In genomic region chr1:35212111-35212891, GRCm38 (mm10) we compare ENCODE assay signal across 15 mouse cellular contexts.
DNase-seq lines count a peak whose midpoint lies in the region; ATAC-seq and TF ChIP-seq lines count a peak whose summit lies in the region.
"Had no signal": no experiment of that assay in that cellular context is flagged by ENCODE, and none has a peak within 500 bp of the region (broad histone marks: within the 10 kb centered on the region; RNA-seq: fewer than 3 reads in every experiment).

No protein-coding gene starts in this region.

- H3K4me1 ChIP-seq in hindbrain, embryonic 13.5 days (replicated peaks), result peaks cover 10% of the 10 kb centered on the region; the same call in 1 of the 2 replicates
- no peaks in the 10 kb centered on the region for H3K4me1 ChIP-seq in hindbrain, embryonic 11.5 days (replicated peaks; ENCODE audit: control insufficient read depth, insufficient read depth, low read length)
- H3K4me1 ChIP-seq in hindbrain, postnatal 0 days (ENCODE audit: insufficient read depth, low read length), result no peaks in the 10 kb centered on the region
- H3K4me1 ChIP-seq: embryonic facial prominence, embryonic 10.5 days; limb, embryonic 15.5 days had no signal

- no peak overlapping the region for H3K9ac ChIP-seq in hindbrain, embryonic 13.5 days
- no peak overlapping the region for H3K9ac ChIP-seq in hindbrain, embryonic 11.5 days (ENCODE audit: low read depth, low read length)
- H3K9ac ChIP-seq in hindbrain, postnatal 0 days (replicated peaks; ENCODE audit: low read length), result no peak overlapping the region
- H3K9ac ChIP-seq: limb, embryonic 15.5 days; liver, postnatal 0 days had no signal

- TF ChIP-seq CTCF in hindbrain, postnatal 0 days (IDR thresholded peaks at IDR 0.05; ENCODE audit: low read depth), result no peak

- H3K27ac ChIP-seq in hindbrain, embryonic 13.5 days, result no peak overlapping the region
- H3K27ac ChIP-seq in hindbrain, embryonic 11.5 days (ENCODE audit: low read depth, low read length), result no peak overlapping the region
- H3K27ac ChIP-seq in hindbrain, postnatal 0 days, result peak overlapping the region; percentile 60; the same call in 1 of the 2 replicates
- H3K27ac ChIP-seq: embryonic facial prominence, embryonic 10.5 days; limb, embryonic 15.5 days; stomach, postnatal 0 days had no signal

- H3K27me3 ChIP-seq in hindbrain, embryonic 13.5 days, result no peaks in the 10 kb centered on the region
- H3K27me3 ChIP-seq in hindbrain, embryonic 11.5 days (ENCODE audit: control insufficient read depth, insufficient read depth, low read length), result no peaks in the 10 kb centered on the region
- H3K27me3 ChIP-seq in hindbrain, postnatal 0 days (ENCODE audit: insufficient read depth, low read length), result no peaks in the 10 kb centered on the region
- H3K27me3 ChIP-seq: limb, embryonic 15.5 days had no signal

- no peak overlapping the region for H3K4me3 ChIP-seq in hindbrain, embryonic 13.5 days
- H3K4me3 ChIP-seq in hindbrain, embryonic 11.5 days (ENCODE audit: low read depth, low read length), result no peak overlapping the region
- H3K4me3 ChIP-seq in hindbrain, postnatal 0 days (ENCODE audit: low read length), result no peak overlapping the region
- H3K4me3 ChIP-seq: embryonic facial prominence, embryonic 10.5 days; limb, embryonic 15.5 days had no signal

- no peaks in the 10 kb centered on the region for H3K9me3 ChIP-seq in hindbrain, embryonic 13.5 days
- H3K9me3 ChIP-seq in hindbrain, embryonic 11.5 days (ENCODE audit: control insufficient read depth, low read length), result no peaks in the 10 kb centered on the region
- no peaks in the 10 kb centered on the region for H3K9me3 ChIP-seq in hindbrain, postnatal 0 days (ENCODE audit: low read length)
- H3K9me3 ChIP-seq: embryonic facial prominence, embryonic 10.5 days; limb, embryonic 15.5 days had no signal

- peak; percentile 79 for ATAC-seq in hindbrain, embryonic 13.5 days (ENCODE audit: low FRiP score)
- no peak for ATAC-seq in hindbrain, embryonic 11.5 days (ENCODE audit: low FRiP score)
- ATAC-seq in hindbrain, postnatal 0 days, result peak; percentile 91
- ATAC-seq: liver, postnatal 0 days had no signal

- WGBS in hindbrain, embryonic 13.5 days, result 63% methylated on average over 13 of the region's 13 CpGs
- 81% methylated on average over 13 of the region's 13 CpGs for WGBS in hindbrain, embryonic 11.5 days
- 49% methylated on average over 13 of the region's 13 CpGs for WGBS in hindbrain, postnatal 0 days

- H3K4me2 ChIP-seq in hindbrain, embryonic 13.5 days, result no peak overlapping the region
- no peak overlapping the region for H3K4me2 ChIP-seq in hindbrain, embryonic 11.5 days (replicated peaks; ENCODE audit: low read depth, low read length)
- no peak overlapping the region for H3K4me2 ChIP-seq in hindbrain, postnatal 0 days (ENCODE audit: low read depth, low read length)
- H3K4me2 ChIP-seq: limb, embryonic 15.5 days had no signal

- H3K36me3 ChIP-seq in hindbrain, embryonic 13.5 days, result no peaks in the 10 kb centered on the region
- H3K36me3 ChIP-seq in hindbrain, embryonic 11.5 days (ENCODE audit: control insufficient read depth, insufficient read depth, low read length), result no peaks in the 10 kb centered on the region
- no peaks in the 10 kb centered on the region for H3K36me3 ChIP-seq in hindbrain, postnatal 0 days (ENCODE audit: insufficient read depth, low read length)
- H3K36me3 ChIP-seq: embryonic facial prominence, embryonic 10.5 days; limb, embryonic 15.5 days had no signal

- DNase-seq in hindbrain, embryonic 11.5 days (ENCODE audit: low spot score), result no peak
- peak; percentile 19 for DNase-seq in retina, postnatal 1 day
- DNase-seq in retina, embryonic 14.5 days (ENCODE audit: low spot score), result no peak
- DNase-seq in hindbrain, postnatal 0 days (ENCODE audit: low spot score), result peak; percentile 76
- DNase-seq in lung, postnatal 4 days, result no peak
- no peak for DNase-seq in layer of hippocampus, postnatal 25 days (ENCODE audit: extremely low spot score in 1 of 2, low spot score in 1 of 2)
- DNase-seq: kidney, adult 9 months; kidney, postnatal 4 days; liver, postnatal 0 days; lung, postnatal 14 days; right cerebral cortex, postnatal 25 days had no signal

Comparison
In these comparisons a context has a peak if more than half of its experiments do, and no peak if none do; other contexts are left out.
1. DNase-seq: peak in retina, postnatal 1 day (single experiment) and hindbrain, postnatal 0 days (single experiment); none in hindbrain, embryonic 11.5 days (single experiment), retina, embryonic 14.5 days (single experiment), lung, postnatal 4 days (0 of 2) and layer of hippocampus, postnatal 25 days (0 of 2).